Mouse (Mus musculus): ENCODE data around the gene Rnf19b. TPM values are rescaled to one million over a fixed set of nuclear protein-coding genes. Genes with fewer than 3 reads are reported as not detected.

The Rnf19b gene
- total RNA-seq, 2 experiments from 2014 or later, result 15.0 to 28.3 TPM

GRCm38 (mm10) chr4:129062281-129063075, 4.4 kb downstream of the Rnf19b start:
- no peak for ATAC-seq (replicated peaks; ENCODE audit: low FRiP score, low TSS enrichment, poor library complexity, severe bottlenecking)

GRCm38 (mm10) chr4:129065688-129066236, 7.7 kb downstream of the Rnf19b start:
- ATAC-seq (replicated peaks; ENCODE audit: low FRiP score, low TSS enrichment, poor library complexity, severe bottlenecking), result no peak

- ATAC-seq (replicated peaks; ENCODE audit: low FRiP score, low TSS enrichment, poor library complexity, severe bottlenecking), result no peak
Measured at GRCm38 (mm10) chr4:129067638-129068415, 9.8 kb downstream of the Rnf19b start.

GRCm38 (mm10) chr4:129068848-129069247, 10.8 kb downstream of the Rnf19b start:
- ATAC-seq (replicated peaks; ENCODE audit: low FRiP score, low TSS enrichment, poor library complexity, severe bottlenecking), result no peak

GRCm38 (mm10) chr4:129079126-129079525, 21.1 kb downstream of the Rnf19b start:
- ATAC-seq (replicated peaks; ENCODE audit: low FRiP score, low TSS enrichment, poor library complexity, severe bottlenecking), result no peak

- no peak for ATAC-seq (replicated peaks; ENCODE audit: low FRiP score, low TSS enrichment, poor library complexity, severe bottlenecking)
Measured at GRCm38 (mm10) chr4:129081041-129081440, 23.0 kb downstream of the Rnf19b start.

GRCm38 (mm10) chr4:129081512-129081911, 23.4 kb downstream of the Rnf19b start:
- no peak for ATAC-seq (replicated peaks; ENCODE audit: low FRiP score, low TSS enrichment, poor library complexity, severe bottlenecking)

- ATAC-seq (replicated peaks; ENCODE audit: low FRiP score, low TSS enrichment, poor library complexity, severe bottlenecking), result no peak
Measured at GRCm38 (mm10) chr4:129081939-129082338, 23.9 kb downstream of the Rnf19b start.

GRCm38 (mm10) chr4:129082379-129083115, 24.5 kb downstream of the Rnf19b start:
- ATAC-seq (replicated peaks; ENCODE audit: low FRiP score, low TSS enrichment, poor library complexity, severe bottlenecking), result peak; percentile 93

GRCm38 (mm10) chr4:129084896-129085295, 26.8 kb downstream of the Rnf19b start:
- ATAC-seq (replicated peaks; ENCODE audit: low FRiP score, low TSS enrichment, poor library complexity, severe bottlenecking), result no peak

GRCm38 (mm10) chr4:129086078-129086477, 28.0 kb downstream of the Rnf19b start:
- peak; percentile 55; the same call in 1 of the 2 replicates for ATAC-seq (replicated peaks; ENCODE audit: low FRiP score, low TSS enrichment, poor library complexity, severe bottlenecking)

GRCm38 (mm10) chr4:129087850-129088249, 29.8 kb downstream of the Rnf19b start:
- ATAC-seq (replicated peaks; ENCODE audit: low FRiP score, low TSS enrichment, poor library complexity, severe bottlenecking), result no peak

- no peak for ATAC-seq (replicated peaks; ENCODE audit: low FRiP score, low TSS enrichment, poor library complexity, severe bottlenecking)
Measured at GRCm38 (mm10) chr4:129095276-129095675, 37.2 kb downstream of the Rnf19b start.

GRCm38 (mm10) chr4:129097006-129097405, 38.9 kb downstream of the Rnf19b start:
- ATAC-seq (replicated peaks; ENCODE audit: low FRiP score, low TSS enrichment, poor library complexity, severe bottlenecking), result no peak

- ATAC-seq (replicated peaks; ENCODE audit: low FRiP score, low TSS enrichment, poor library complexity, severe bottlenecking), result no peak
Measured at GRCm38 (mm10) chr4:129102133-129102829, 44.2 kb downstream of the Rnf19b start.

- ATAC-seq (replicated peaks; ENCODE audit: low FRiP score, low TSS enrichment, poor library complexity, severe bottlenecking), result no peak; the same call in 1 of the 2 replicates
Measured at GRCm38 (mm10) chr4:129105356-129105755, 47.3 kb downstream of the Rnf19b start, which contains the start of gene Tmem54. TSS of gene Tmem54 (plus strand) at chr4:129105548.

GRCm38 (mm10) chr4:129106073-129106472, 48.0 kb downstream of the Rnf19b start:
- ATAC-seq (replicated peaks; ENCODE audit: low FRiP score, low TSS enrichment, poor library complexity, severe bottlenecking), result no peak

- ATAC-seq (replicated peaks; ENCODE audit: low FRiP score, low TSS enrichment, poor library complexity, severe bottlenecking), result no peak
Measured at GRCm38 (mm10) chr4:129107348-129107899, 49.4 kb downstream of the Rnf19b start.

GRCm38 (mm10) chr4:129108624-129109023, 50.6 kb downstream of the Rnf19b start:
- no peak for ATAC-seq (replicated peaks; ENCODE audit: low FRiP score, low TSS enrichment, poor library complexity, severe bottlenecking)
